Mouse (Mus musculus) right cerebral cortex, postnatal 25 days (tissue): Measurements from ENCODE around the gene Tbc1d4.

Experiments used
- DNase-seq: peaks from one replicate; pipeline ENCODE4 v3.0.0; 2022

Gene Tbc1d4

GRCm38 (mm10) chr14:101500826-101501225 is 108.2 kb downstream of the Tbc1d4 start:
- DNase-seq = no peak

- no peak for DNase-seq
Observed at GRCm38 (mm10) chr14:101499838-101500237, 109.2 kb downstream of the Tbc1d4 start.

- DNase-seq = no peak
Observed at GRCm38 (mm10) chr14:101488264-101488810, 120.7 kb downstream of the Tbc1d4 start.

DNA sequence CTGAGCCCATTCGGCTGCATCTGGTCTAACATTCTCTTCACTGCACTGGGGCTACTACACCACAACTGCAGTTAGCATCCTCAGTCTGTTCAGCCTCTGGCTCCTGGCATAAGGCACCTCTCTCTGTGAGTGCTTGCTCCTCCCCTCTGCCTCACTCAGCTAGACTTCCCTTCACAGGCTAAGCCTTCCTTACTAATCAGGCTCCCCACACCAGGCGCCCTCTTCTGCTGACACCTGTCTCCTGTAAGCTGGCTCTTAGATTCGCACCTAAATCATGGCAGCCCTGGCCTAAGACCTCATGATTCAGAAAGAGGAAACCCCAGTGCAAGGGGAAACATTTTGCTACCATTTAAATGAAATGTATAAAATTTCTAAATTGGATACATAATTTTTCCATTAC is 122.4 kb downstream of the Tbc1d4 start:
- no peak for DNase-seq

- DNase-seq = no peak
Observed at GRCm38 (mm10) chr14:101483230-101483629, 125.8 kb downstream of the Tbc1d4 start.

DNA sequence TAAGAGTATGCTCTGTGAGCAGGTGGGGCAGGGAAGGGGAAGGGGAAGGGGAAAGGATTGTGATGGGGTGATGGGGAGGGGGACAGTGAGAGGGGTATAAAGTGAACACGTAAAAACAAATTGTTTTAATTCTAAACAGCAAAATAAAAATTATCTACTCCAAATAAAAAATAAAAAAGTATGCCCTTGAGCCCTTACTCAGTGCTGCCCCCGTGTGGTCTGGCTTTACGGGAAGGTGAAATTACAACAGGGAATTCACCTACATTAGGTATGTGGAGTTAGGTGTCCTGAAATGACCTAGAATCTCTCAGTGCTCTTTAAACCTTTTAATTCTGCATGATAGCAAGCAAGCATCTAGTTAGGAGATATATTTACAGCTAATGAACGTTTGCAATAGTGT is 126.7 kb downstream of the Tbc1d4 start:
- DNase-seq = no peak

DNA sequence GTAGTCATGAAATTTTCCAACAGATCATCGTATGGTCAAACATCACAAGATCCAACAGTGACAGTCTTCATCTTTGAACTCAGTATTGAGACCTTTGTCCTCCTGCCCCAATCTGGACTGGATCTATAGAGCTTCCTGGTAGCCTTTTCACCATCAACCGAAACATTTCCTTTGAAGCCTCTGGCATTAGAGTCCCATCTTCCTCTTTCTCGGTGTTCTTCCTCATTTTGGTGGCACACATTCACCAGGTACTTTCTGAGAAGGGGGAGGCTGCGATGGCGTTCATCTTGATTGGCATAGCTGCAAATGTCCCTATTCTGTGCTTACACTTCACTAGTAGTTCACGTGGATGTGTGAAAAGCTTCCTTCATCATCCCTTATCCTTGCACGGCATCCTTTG is 127.8 kb downstream of the Tbc1d4 start:
- DNase-seq = no peak

- DNase-seq = no peak
Observed at GRCm38 (mm10) chr14:101480541-101480940, 128.4 kb downstream of the Tbc1d4 start.

- no peak for DNase-seq
Observed at GRCm38 (mm10) chr14:101477827-101478220, 131.2 kb downstream of the Tbc1d4 start.

GRCm38 (mm10) chr14:101477081-101477826 is 131.7 kb downstream of the Tbc1d4 start:
- DNase-seq = no peak

- no peak for DNase-seq
Observed at GRCm38 (mm10) chr14:101469475-101470093, 139.4 kb downstream of the Tbc1d4 start.

DNA sequence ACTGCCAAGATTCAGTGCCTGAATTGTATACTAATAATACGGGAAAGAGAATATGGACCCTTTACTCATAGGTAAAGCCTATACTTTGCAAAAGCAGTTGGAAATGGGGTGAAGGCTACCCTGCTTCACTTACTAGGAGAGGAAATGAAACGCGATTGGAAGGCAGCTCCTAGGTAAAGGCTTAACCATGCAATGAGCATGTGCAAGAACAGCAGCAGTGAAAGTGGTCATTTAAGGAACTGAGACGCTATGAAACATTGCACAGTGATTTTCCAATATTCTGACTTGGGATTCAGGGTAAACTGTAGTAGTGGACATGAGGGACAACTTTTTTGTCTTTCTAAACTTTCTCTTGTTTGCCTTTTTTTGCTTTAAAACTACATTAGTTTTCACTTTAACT is 140.8 kb downstream of the Tbc1d4 start:
- no peak for DNase-seq

DNA sequence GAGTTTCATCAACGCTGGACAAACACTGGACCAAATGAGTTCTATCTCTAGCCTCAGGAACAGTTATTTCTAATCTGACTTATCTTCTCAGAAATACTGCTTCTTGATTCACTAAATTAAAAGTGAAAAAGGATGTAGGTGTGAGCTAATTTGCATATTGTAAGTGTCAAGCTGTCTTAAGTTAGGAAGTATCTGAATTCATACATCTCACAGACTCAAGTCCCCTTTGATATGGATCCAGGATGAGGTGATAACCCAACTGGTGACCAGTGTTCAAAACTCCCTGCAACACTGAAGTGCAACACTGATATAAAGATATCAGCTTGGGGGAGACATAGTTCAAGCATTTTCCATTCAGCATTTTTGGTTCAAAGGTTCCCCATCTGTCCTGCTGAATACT is 141.5 kb downstream of the Tbc1d4 start:
- no peak for DNase-seq

DNA sequence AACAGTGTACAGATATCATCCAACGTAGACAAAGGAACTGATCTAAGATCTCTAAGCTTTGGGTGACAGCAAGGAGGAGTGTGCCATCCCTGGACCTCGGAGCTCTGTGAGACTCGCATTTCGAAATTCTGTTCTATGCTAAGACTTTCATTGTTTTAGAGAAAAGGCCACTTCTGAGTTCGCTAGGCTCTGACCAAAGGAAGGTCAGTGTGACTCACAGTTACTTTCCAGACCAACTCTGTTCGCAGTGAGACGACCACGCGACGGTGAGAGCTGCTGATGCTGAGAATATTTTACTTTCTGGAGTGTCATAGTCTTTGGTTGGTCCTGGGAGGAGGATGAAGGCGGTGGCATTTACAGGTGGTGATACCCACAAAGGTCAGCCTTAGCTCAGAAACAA is 142.5 kb downstream of the Tbc1d4 start:
- DNase-seq = no peak

DNA sequence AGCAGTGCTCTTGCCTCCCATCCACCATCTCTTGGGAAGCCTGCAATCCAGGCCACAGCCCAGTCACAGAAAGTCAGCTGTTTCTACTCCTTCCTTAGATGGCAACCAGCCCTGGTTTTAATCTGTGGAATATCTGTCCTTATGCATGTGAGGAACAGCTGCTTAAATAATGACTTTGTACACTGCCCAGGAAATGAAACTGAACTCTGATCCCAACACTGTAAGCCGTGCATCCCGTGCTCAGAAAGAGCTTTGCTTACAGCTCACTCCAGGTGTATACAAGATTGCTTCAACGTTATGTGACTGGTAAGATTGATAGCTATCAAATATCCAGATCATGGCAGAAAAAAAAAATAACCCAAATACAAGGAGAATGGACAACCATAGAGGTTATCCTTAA is 143.1 kb downstream of the Tbc1d4 start:
- DNase-seq = no peak

DNA sequence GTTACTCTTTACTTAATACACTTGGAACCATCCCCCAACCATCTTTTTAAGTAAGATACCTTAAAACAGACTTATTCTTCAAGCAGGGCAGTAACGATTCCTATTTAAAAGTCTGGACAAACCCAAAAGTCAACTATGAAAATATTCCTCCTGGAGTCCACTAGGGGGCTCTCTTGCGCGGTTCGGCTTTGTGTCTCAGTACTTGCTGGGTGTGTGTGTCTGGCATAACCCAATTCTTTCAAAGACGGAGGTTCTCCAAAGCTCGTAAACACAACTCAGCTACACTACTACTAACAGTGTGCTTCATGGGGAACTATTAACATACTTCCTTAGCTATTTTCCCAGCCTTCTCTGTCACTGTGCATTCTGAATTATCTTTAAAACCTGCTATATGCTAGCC is 148.2 kb downstream of the Tbc1d4 start:
- DNase-seq = peak; percentile 49

DNA sequence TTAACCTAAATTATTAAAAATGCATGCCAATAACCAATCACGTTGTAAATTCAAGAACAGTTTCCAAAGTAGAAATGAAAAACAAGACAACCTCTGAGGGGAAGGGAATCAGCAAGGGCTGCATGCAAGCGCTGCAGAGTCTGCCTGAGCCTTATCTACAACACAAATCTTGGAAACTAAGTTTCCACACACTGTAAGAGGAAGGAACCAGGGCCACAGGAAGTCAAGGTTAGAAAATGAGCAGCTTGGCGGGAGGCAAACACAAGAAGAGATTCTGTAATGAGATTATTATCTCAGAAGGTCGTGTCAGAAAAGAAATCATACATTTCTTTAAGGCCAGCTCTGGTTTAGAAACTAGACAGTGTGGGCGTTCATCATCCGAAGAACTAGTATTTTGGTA is 156.1 kb downstream of the Tbc1d4 start:
- DNase-seq = no peak

GRCm38 (mm10) chr14:101447857-101448256 is 161.1 kb downstream of the Tbc1d4 start:
- no peak for DNase-seq

DNA sequence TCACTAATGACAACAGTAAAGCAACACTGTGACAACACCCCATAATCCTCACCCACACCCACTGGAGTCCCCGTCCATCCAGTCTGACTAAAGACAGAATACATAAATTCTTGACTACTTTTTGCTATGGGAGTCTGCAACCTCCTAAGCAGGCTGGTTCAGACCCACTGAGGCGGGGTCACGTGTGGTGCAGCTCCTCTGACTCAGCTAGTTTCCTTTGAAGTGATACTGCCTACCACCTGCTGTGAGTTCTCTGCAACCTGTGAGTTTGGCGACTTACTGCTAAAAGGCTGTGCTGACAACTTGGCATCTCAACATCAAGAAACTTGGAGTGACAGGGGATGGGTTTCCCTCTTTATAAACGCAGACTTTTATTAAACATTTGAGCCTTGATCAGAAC is 163.8 kb downstream of the Tbc1d4 start:
- no peak for DNase-seq

DNA sequence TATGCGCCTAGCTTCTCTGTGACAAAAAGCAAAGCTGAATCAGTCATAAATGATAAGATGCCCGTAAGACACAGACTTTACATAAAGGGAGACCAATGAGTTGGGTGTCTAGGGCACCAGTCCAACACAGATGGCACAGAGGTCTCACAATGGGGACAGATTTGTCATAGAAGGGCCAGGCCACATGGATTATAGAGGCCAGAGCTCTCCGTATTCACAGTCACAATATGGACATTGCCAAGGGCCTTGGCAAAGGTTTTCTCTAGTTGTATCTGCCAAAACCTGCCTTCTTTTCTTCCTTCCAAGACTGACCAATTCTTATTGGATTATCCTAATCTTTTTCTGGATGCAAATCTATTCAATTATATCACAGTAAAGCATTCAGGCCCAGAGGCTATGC is 171.1 kb downstream of the Tbc1d4 start:
- DNase-seq = no peak

- peak; percentile 47 for DNase-seq
Observed at GRCm38 (mm10) chr14:101430536-101430935, 178.5 kb downstream of the Tbc1d4 start.

DNA sequence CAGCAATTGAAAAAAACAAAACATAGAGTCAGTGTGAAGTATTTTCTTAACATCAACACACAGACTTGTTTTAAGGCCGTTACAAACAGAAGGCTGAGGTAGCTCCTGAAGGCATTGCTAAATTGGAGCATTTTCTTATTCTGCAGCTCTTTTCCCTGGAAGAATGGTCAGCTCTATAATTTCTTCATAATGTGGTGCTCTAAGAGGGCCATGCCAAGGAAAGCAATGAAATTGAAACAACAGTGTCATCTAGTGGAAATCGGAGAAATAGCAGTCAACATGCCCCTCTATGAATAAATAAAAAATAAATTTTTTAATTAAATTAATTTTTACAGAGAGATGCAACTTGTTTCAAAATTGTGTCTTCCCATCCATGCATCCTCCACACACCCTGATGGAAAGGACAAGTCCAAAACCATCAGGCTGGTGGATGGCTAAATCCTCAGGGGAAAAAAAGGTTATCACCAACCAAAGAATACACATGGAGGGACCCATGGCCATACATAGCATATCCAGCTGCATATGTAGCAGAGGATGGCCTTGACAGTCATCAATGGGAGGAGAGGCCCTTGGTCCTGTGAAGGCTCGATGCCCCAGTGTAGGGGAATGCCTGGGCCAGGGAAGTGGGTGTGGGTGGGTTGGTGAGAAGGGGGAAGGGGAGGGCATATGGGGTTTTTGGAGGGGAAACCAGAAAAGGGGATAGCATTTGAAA is 180.0 kb downstream of the Tbc1d4 start:
- no peak for DNase-seq

DNA sequence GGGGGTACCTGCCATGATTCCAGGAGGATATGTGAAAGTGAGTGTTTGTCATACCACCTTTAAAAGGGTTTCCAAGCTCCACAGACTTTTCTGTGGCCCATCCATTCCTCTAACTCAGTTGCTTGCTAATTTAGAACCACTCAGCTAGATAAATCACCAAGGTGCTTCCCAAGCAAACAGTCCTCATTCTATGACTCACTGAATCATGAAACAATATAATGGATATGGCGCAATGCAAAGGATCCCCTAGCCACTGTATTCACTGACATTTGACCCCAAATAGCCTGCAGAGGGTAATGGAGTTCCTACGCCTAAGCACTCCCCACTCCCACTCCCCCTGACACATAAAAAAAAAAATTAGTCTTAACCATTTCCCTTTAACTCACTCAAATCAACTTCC is 191.3 kb downstream of the Tbc1d4 start:
- DNase-seq = no peak
